In the genomic region with DNA sequence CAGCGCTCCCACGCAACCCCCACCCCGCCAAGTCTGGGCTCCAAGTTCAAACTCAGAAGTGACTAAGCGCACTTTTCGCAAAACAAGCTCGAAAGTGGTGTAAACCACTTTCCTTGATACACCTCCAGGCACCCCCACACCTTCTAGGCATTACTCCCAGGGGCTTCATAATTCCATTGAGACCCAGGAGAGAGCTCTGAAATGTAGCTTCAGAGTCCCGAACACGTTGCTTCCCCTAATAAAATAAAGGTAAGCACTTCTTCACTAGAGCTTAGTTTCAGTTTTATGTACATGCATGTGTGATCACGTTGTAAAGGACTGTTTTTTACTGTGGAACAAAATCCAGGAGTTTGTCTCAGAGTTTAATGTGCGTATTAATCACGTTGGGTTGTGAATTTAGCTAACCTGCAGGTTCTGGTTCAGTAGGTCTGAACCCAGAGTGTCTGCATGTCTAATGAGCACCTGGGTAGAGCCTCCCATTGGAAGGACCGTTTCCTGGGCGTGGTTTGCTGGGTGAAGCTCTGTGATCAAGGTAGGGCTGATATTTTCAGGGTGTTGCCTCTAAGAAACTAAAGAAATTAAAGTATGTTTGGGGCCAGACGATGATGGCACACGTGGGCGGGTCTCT, we compare ENCODE assay signal across 8 mouse cellular contexts. TPM values are rescaled to one million over a fixed set of nuclear protein-coding genes. Genes with fewer than 3 reads are reported as not detected.
DNase-seq lines count a peak whose midpoint lies in the region; ATAC-seq and TF ChIP-seq lines count a peak whose summit lies in the region.

No protein-coding gene starts in this region.

- H3K4me3 ChIP-seq in kidney, adult 2 months (ENCODE audit: insufficient read depth, low read depth, low read length), result peak overlapping the region; percentile 79
- H3K4me3 ChIP-seq in lung, postnatal 0 days (ENCODE audit: low read depth, low read length), result peak overlapping the region; percentile 97
- H3K4me3 ChIP-seq in spleen, adult 2 months (ENCODE audit: extremely low read depth, insufficient read depth, insufficient read length), result peak overlapping the region; percentile 96

- TF ChIP-seq POLR2A in kidney, adult 2 months (IDR thresholded peaks at IDR 0.05; ENCODE audit: low read depth, low read length), result no peak
- TF ChIP-seq POLR2A in spleen, adult 2 months (IDR thresholded peaks at IDR 0.05; ENCODE audit: low read depth, low read length), result peak; percentile 22

- H3K27me3 ChIP-seq in kidney, adult 2 months (replicated peaks; ENCODE audit: control insufficient read depth, insufficient read depth, low read length), result no peaks in the 10 kb centered on the region
- H3K27me3 ChIP-seq in lung, postnatal 0 days (replicated peaks; ENCODE audit: insufficient read depth, low read length), result no peaks in the 10 kb centered on the region
- no peaks in the 10 kb centered on the region for H3K27me3 ChIP-seq in spleen, adult 2 months (ENCODE audit: control insufficient read depth, insufficient read depth, low read length)

- TF ChIP-seq CTCF in kidney, adult 2 months (conservative IDR thresholded peaks at IDR 0.05; ENCODE audit: insufficient read depth, insufficient read length, low read depth, low read length), result no peak
- TF ChIP-seq CTCF in lung, postnatal 0 days (IDR thresholded peaks at IDR 0.05), result no peak
- TF ChIP-seq CTCF in spleen, adult 2 months (IDR thresholded peaks at IDR 0.05; ENCODE audit: extremely low read depth, insufficient read depth, insufficient read length, insufficient replicate concordance), result no peak

- WGBS in kidney, adult 2 months, result 4% methylated on average over 16 of the region's 16 CpGs
- WGBS in lung, postnatal 0 days, result 5% methylated on average over 16 of the region's 16 CpGs
- 3% methylated on average over 16 of the region's 16 CpGs for WGBS in spleen, adult 2 months

- H3K27ac ChIP-seq in kidney, adult 2 months (ENCODE audit: insufficient read depth, low read depth, low read length), result peak overlapping the region; percentile 91
- peak overlapping the region; percentile 100 for H3K27ac ChIP-seq in lung, postnatal 0 days (ENCODE audit: low read length)
- peak overlapping the region; percentile 99 for H3K27ac ChIP-seq in spleen, adult 2 months (ENCODE audit: insufficient read depth, low read length)

- H3K9me3 ChIP-seq in lung, postnatal 0 days (ENCODE audit: low read length), result no peaks in the 10 kb centered on the region

- peak overlapping the region; percentile 61 for H3K4me2 ChIP-seq in lung, postnatal 0 days (replicated peaks; ENCODE audit: low read depth, low read length)

- TF ChIP-seq EP300 in lung, postnatal 0 days (IDR thresholded peaks at IDR 0.05), result no peak

- peak overlapping the region; percentile 99 for H3K9ac ChIP-seq in lung, postnatal 0 days (replicated peaks; ENCODE audit: low read depth)

- ATAC-seq in lung, postnatal 0 days, result no peak

- DNase-seq in B cell, adult 2 months, result peak; percentile 84 to 87
- DNase-seq in adrenal gland, adult 8-10 months, result peak; percentile 47
- peak; percentile 35 for DNase-seq in forelimb bud, embryonic 11.5 days (ENCODE audit: low read depth, low spot score)
- peak; percentile 93 for DNase-seq in kidney, adult 2 months
- DNase-seq in lung, postnatal 0 days (ENCODE audit: low spot score), result peak; percentile 75
- DNase-seq in spleen, adult 2 months (ENCODE audit: low read depth in 1 of 2, low spot score in 2 of 2), result peak; percentile 84 to 85
- DNase-seq in left cerebral cortex, adult 9 months (ENCODE audit: low spot score in 2 of 2), result no peak
- no peak for DNase-seq in left cerebral cortex, adult 11 months (ENCODE audit: low spot score)

- no peaks in the 10 kb centered on the region for H3K36me3 ChIP-seq in kidney, adult 2 months (ENCODE audit: control insufficient read depth, insufficient read depth, low read length)
- H3K36me3 ChIP-seq in lung, postnatal 0 days (ENCODE audit: insufficient read depth, low read length), result no peaks in the 10 kb centered on the region
- no peaks in the 10 kb centered on the region for H3K36me3 ChIP-seq in spleen, adult 2 months (ENCODE audit: control insufficient read depth, insufficient read depth, low read length)

- H3K4me1 ChIP-seq in kidney, adult 2 months (ENCODE audit: control insufficient read depth, insufficient read depth, low read length), result peaks cover 2% of the 10 kb centered on the region; the same call in 1 of the 2 replicates
- peaks cover 4% of the 10 kb centered on the region; the same call in 1 of the 2 replicates for H3K4me1 ChIP-seq in lung, postnatal 0 days (ENCODE audit: insufficient read depth, low read depth, low read length)
- peaks cover 36% of the 10 kb centered on the region; the same call in 1 of the 2 replicates for H3K4me1 ChIP-seq in spleen, adult 2 months (ENCODE audit: control insufficient read depth, insufficient read depth, insufficient read length)

RNA-seq across cellular contexts. Expression of a gene that starts 0.4 kb away (rescaled TPM):
- 100 to 1,000 TPM in 2 of 4 experiments, 10 to 100 TPM in 2; 73.2 to 118 (median 99.8) TPM for total RNA-seq in adrenal gland, adult 8-10 months (2022)
- 45.8 and 46.4 TPM in 2 replicates for polyA plus RNA-seq in kidney, adult 2 months (2012; rRNA removed)
- polyA plus RNA-seq in lung, postnatal 0 days (2015; fragmentation: Nextera tagmentation; extraction: Ambion mirVana), result 62.2 and 68.0 TPM in 2 replicates
- polyA plus RNA-seq in spleen, adult 2 months (2012; rRNA removed), result 57.1 and 77.5 TPM in 2 replicates

Comparison
In these comparisons a context has a peak if more than half of its experiments do, and no peak if none do; other contexts are left out.
1. DNase-seq: peak in B cell, adult 2 months (2 of 2), adrenal gland, adult 8-10 months (single experiment), forelimb bud, embryonic 11.5 days (single experiment), kidney, adult 2 months (single experiment), lung, postnatal 0 days (single experiment) and spleen, adult 2 months (2 of 2); none in left cerebral cortex, adult 9 months (0 of 2) and left cerebral cortex, adult 11 months (single experiment).
2. Peak in every context shown above with its lines, with median percentiles within 50 percentile points of each other: H3K27ac ChIP-seq and H3K4me3 ChIP-seq.